Mouse (Mus musculus): Measurements from ENCODE around the gene Vangl1. TPM values are rescaled to one million over a fixed set of nuclear protein-coding genes. Genes with fewer than 3 reads are reported as not detected.

Gene Vangl1
- polyA plus RNA-seq, 1 experiment from 2014 or later = 15.2 TPM

Other genes with a start within 250 kb of the Vangl1 start
- gene Nhlh2, start 194.6 kb downstream of the Vangl1 start, polyA plus RNA-seq (2016; fragmentation: Nextera tagmentation; extraction: Ambion mirVana) = 144 and 164 TPM in 2 replicates
- gene Casq2, start 118.3 kb downstream of the Vangl1 start, polyA plus RNA-seq (2016; fragmentation: Nextera tagmentation; extraction: Ambion mirVana) = 1.1 and 5.9 TPM in 2 replicates